Mouse (Mus musculus): ENCODE measurements at regions not wholly inside any gene's neighbourhood (a gene's known extent, or its start where the extent isn't known, plus 50 kb on each side); places are given as distances from the start of the nearest gene placed in this dataset.
A peak's percentile ranks its signal among the peaks of the same experiment; 100 is the strongest.

DNA sequence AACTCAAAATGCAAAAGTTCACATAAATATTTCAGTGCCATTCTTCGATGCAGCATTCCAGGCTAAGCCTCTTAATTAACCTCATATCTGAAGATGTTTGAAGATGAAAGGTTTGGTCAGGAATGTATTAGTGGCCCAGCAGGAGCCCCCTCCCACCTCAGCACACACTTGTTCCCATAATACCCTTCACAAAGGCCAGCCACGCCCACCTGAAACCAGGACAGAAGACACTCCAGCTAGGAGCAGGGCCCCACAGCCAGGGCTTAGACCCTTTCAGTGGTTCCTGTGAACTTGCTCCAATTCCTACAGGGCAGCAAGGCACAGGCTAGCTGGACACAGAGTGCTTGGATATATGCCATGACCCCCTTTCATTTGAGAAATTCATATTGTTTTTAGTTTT, 74.6 kb upstream of the Pcsk6 start:
- DNase-seq (ENCODE audit: low spot score), result peak; percentile 20
- no peak overlapping the region for H3K27ac ChIP-seq (replicated peaks; ENCODE audit: low read depth, low read length)
- H3K4me1 ChIP-seq (ENCODE audit: control insufficient read depth, insufficient read depth, low read length), result no peaks in the 10 kb centered on the region
- no peak overlapping the region for H3K4me3 ChIP-seq (ENCODE audit: low read depth, low read length)
- WGBS, result 53% methylated on average over 2 of the region's 2 CpGs
- H3K9ac ChIP-seq (replicated peaks; ENCODE audit: low read length), result no peak overlapping the region
- no peaks in the 10 kb centered on the region for H3K27me3 ChIP-seq (ENCODE audit: control insufficient read depth, insufficient read depth, low read length)
- H3K4me2 ChIP-seq (ENCODE audit: low read depth, low read length), result no peak overlapping the region
- H3K36me3 ChIP-seq (replicated peaks; ENCODE audit: control insufficient read depth, insufficient read depth, low read depth, low read length), result no peaks in the 10 kb centered on the region
- no peak for ATAC-seq (replicated peaks; ENCODE audit: insufficient number of reproducible peaks, low FRiP score, low TSS enrichment, low read depth)
- H3K9me3 ChIP-seq (replicated peaks; ENCODE audit: control insufficient read depth, low read length), result no peaks in the 10 kb centered on the region

DNA sequence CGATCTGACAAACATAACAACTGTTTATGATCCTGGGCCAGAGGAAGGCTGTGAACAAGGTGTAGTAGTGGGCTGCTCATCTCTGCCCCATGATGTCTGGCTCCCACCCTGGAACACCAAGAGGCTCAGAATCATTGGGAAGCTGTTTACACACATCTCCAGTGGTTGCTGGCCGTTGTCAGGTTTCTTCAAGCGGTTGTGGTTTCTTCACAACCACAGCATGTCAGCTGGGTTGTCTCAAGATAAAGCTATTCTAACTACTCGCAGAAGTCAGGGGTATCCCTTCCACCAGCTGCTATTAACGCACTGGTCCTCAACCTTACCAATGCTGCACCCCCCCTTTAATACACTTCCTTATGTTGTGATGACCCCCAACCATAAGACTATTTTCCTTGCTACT, 73.7 kb upstream of the Pcsk6 start:
- no peaks in the 10 kb centered on the region for H3K9me3 ChIP-seq (replicated peaks; ENCODE audit: control insufficient read depth, low read length)
- H3K4me3 ChIP-seq (ENCODE audit: low read depth, low read length), result no peak overlapping the region
- 91% methylated on average over 5 of the region's 5 CpGs for WGBS
- no peak overlapping the region for H3K4me2 ChIP-seq (ENCODE audit: low read depth, low read length)
- H3K27ac ChIP-seq (replicated peaks; ENCODE audit: low read depth, low read length), result no peak overlapping the region
- H3K9ac ChIP-seq (replicated peaks; ENCODE audit: low read length), result no peak overlapping the region
- ATAC-seq (replicated peaks; ENCODE audit: insufficient number of reproducible peaks, low FRiP score, low TSS enrichment, low read depth) (no peak), DNase-seq (ENCODE audit: low spot score) (no peak)
- H3K4me1 ChIP-seq (ENCODE audit: control insufficient read depth, insufficient read depth, low read length), result no peaks in the 10 kb centered on the region
- H3K27me3 ChIP-seq (ENCODE audit: control insufficient read depth, insufficient read depth, low read length), result no peaks in the 10 kb centered on the region
- H3K36me3 ChIP-seq (replicated peaks; ENCODE audit: control insufficient read depth, insufficient read depth, low read depth, low read length), result no peaks in the 10 kb centered on the region

- DNase-seq (ENCODE audit: low spot score), result no peak
- H3K4me2 ChIP-seq (ENCODE audit: low read depth, low read length), result no peak overlapping the region
- ATAC-seq (replicated peaks; ENCODE audit: insufficient number of reproducible peaks, low FRiP score, low TSS enrichment, low read depth), result no peak
These were observed 71.3 kb upstream of the Pcsk6 start for GRCm38 (mm10) chr7:65790264-65790663.

DNA sequence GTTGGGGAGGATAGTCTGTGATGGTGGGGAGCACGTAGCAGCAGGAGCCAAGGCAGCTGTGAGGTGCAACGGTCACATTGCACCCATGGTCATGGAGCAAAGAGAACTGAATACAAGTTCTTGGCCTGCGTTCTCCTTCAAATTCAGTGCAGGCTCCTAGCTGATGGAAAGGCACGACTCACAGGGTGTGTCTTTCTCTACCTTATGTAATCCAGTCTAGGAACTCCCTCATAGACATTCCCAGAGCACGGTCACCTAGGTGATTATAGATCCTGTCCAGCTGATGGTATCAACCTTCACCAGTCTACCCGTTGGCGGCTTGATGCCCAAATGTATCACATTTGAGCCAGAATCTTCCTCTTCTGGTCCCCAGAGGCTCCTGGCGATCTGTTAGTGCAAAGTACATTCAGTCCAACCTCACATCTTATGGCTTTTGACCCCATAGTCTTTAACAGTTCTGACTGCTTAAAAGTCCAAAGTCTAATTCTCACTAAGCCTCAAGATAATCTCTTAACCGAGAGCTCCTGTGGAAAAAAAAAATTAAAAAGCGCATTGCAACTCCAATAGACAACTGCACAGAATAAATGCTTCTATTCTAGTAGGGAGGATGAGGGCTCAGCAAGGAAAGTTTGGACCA, 69.2 kb upstream of the Pcsk6 start:
- 89% methylated on average over 10 of the region's 10 CpGs for WGBS
- ATAC-seq (replicated peaks; ENCODE audit: insufficient number of reproducible peaks, low FRiP score, low TSS enrichment, low read depth) (no peak), DNase-seq (ENCODE audit: low spot score) (no peak)
- Histone ChIP-seq H3K4me1 (ENCODE audit: control insufficient read depth, insufficient read depth, low read length) (no peaks in the 10 kb centered on the region), H3K4me3 (ENCODE audit: low read depth, low read length) (no peak overlapping the region), H3K4me2 (ENCODE audit: low read depth, low read length) (no peak overlapping the region), H3K9ac (replicated peaks; ENCODE audit: low read length) (no peak overlapping the region), H3K36me3 (replicated peaks; ENCODE audit: control insufficient read depth, insufficient read depth, low read depth, low read length) (no peaks in the 10 kb centered on the region), H3K9me3 (replicated peaks; ENCODE audit: control insufficient read depth, low read length) (no peaks in the 10 kb centered on the region), H3K27ac (replicated peaks; ENCODE audit: low read depth, low read length) (no peak overlapping the region), H3K27me3 (ENCODE audit: control insufficient read depth, insufficient read depth, low read length) (no peaks in the 10 kb centered on the region)

More at GRCm38 (mm10) chr7:65790264-65790663, 71.3 kb upstream of the Pcsk6 start:
- Histone ChIP-seq H3K9me3 (replicated peaks; ENCODE audit: control insufficient read depth, low read length) (no peaks in the 10 kb centered on the region), H3K36me3 (replicated peaks; ENCODE audit: control insufficient read depth, insufficient read depth, low read depth, low read length) (no peaks in the 10 kb centered on the region), H3K27ac (replicated peaks; ENCODE audit: low read depth, low read length) (no peak overlapping the region), H3K27me3 (ENCODE audit: control insufficient read depth, insufficient read depth, low read length) (no peaks in the 10 kb centered on the region), H3K4me1 (ENCODE audit: control insufficient read depth, insufficient read depth, low read length) (no peaks in the 10 kb centered on the region), H3K4me3 (ENCODE audit: low read depth, low read length) (no peak overlapping the region), H3K9ac (replicated peaks; ENCODE audit: low read length) (no peak overlapping the region)
- WGBS, result 63% methylated on average over 6 of the region's 6 CpGs

DNA sequence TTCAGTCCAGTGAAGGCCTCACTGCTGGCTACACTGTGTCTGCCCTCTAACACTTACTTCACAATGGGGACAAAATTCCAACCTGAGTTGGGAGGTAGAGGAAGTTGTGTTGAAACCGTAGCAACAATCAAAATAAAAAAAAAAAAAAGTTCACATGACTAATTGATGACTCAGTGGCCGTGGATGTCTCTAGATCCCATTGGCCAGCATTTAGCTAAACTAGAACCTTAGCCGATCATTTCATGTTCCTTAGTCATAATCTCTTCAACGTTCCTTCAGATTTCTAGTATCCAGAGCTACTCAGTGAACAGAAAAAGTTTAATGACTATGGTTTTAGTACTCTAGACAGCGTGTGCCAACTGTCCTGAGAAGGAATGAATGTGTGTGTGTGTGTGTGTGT, 59.2 kb upstream of the Pcsk6 start:
- Histone ChIP-seq H3K27ac (replicated peaks; ENCODE audit: low read depth, low read length) (no peak overlapping the region), H3K9ac (replicated peaks; ENCODE audit: low read length) (no peak overlapping the region), H3K4me2 (ENCODE audit: low read depth, low read length) (no peak overlapping the region), H3K9me3 (replicated peaks; ENCODE audit: control insufficient read depth, low read length) (no peaks in the 10 kb centered on the region), H3K4me1 (ENCODE audit: control insufficient read depth, insufficient read depth, low read length) (no peaks in the 10 kb centered on the region), H3K4me3 (ENCODE audit: low read depth, low read length) (no peak overlapping the region), H3K36me3 (replicated peaks; ENCODE audit: control insufficient read depth, insufficient read depth, low read depth, low read length) (no peaks in the 10 kb centered on the region), H3K27me3 (ENCODE audit: control insufficient read depth, insufficient read depth, low read length) (no peaks in the 10 kb centered on the region)
- WGBS, result 87% methylated on average over 5 of the region's 5 CpGs
- DNase-seq (ENCODE audit: low spot score) (no peak), ATAC-seq (replicated peaks; ENCODE audit: insufficient number of reproducible peaks, low FRiP score, low TSS enrichment, low read depth) (no peak)

DNA sequence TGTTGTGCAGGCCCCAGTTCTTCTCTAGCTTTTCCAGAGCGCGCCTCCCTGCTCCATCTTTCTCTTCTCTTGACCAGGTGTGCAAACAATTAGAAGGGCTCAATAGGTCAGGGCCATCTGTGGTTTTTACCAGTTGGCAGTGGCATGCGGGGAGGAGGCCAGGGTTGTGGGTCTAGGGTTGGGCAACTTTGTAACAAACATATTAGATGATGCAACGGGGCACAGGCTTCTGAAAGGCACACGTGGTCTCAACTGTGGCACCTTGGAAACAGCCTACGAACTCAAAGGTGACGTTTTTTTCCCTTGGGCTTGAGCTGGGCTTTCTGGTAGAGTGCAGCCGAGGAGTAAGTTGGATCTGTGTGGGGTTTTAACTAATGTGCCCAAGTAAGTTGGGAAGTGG, 58.7 kb upstream of the Pcsk6 start:
- Histone ChIP-seq H3K4me1 (ENCODE audit: control insufficient read depth, insufficient read depth, low read length) (no peaks in the 10 kb centered on the region), H3K9ac (replicated peaks; ENCODE audit: low read length) (no peak overlapping the region), H3K36me3 (replicated peaks; ENCODE audit: control insufficient read depth, insufficient read depth, low read depth, low read length) (no peaks in the 10 kb centered on the region), H3K4me3 (ENCODE audit: low read depth, low read length) (no peak overlapping the region), H3K27ac (replicated peaks; ENCODE audit: low read depth, low read length) (no peak overlapping the region), H3K4me2 (ENCODE audit: low read depth, low read length) (no peak overlapping the region), H3K27me3 (ENCODE audit: control insufficient read depth, insufficient read depth, low read length) (no peaks in the 10 kb centered on the region), H3K9me3 (replicated peaks; ENCODE audit: control insufficient read depth, low read length) (no peaks in the 10 kb centered on the region)
- ATAC-seq (replicated peaks; ENCODE audit: insufficient number of reproducible peaks, low FRiP score, low TSS enrichment, low read depth) (no peak), DNase-seq (ENCODE audit: low spot score) (no peak)
- 83% methylated on average over 8 of the region's 8 CpGs for WGBS

DNA sequence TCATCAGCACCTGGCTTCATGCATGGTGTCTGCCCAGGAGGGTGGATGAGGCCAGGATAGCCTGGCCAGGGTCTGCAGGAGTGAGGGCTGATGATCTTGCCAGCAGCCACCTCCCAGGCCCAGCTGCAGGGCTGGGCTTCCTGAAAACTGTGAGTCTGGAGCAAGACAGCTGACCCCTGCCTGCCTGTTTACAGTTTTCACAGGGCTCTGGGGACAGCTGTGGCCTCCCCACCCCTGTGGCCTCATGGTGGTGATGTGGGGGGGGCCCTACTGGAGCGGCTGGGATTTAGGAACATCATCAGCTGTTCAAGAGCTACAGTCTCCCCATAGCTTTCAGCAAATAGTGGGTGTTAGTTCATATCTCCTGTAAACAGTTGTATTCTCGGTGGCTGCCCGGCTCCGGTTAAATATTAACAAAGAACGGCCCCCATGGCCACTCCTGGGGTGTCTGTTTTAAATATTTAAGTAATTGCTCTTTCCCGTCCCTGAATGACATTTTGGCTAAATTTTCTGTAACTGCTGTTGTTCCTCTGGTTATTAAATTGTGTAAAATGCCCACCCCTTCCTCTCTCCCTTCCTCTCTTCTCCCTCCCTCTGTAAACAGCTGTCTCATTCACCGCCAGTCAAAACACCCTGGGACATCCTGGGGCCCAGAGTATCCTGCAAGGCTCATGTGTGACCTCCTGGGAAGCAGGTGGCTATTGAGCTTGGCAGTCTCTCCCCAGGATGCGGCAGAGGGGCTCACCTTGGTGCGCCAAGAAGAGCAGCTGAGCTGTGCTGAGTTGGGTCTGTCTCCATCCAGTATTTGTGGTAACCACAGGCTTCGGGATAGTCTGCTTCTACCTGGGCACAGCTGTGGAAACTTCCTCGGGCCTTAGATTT, 57.9 kb upstream of the Pcsk6 start:
- ATAC-seq (replicated peaks; ENCODE audit: insufficient number of reproducible peaks, low FRiP score, low TSS enrichment, low read depth) (peak; percentile 34; the same call in 1 of the 2 replicates), DNase-seq (ENCODE audit: low spot score) (no peak)
- Histone ChIP-seq H3K36me3 (replicated peaks; ENCODE audit: control insufficient read depth, insufficient read depth, low read depth, low read length) (no peaks in the 10 kb centered on the region), H3K9me3 (replicated peaks; ENCODE audit: control insufficient read depth, low read length) (no peaks in the 10 kb centered on the region), H3K4me1 (ENCODE audit: control insufficient read depth, insufficient read depth, low read length) (no peaks in the 10 kb centered on the region), H3K27me3 (ENCODE audit: control insufficient read depth, insufficient read depth, low read length) (no peaks in the 10 kb centered on the region), H3K4me2 (ENCODE audit: low read depth, low read length) (no peak overlapping the region), H3K27ac (replicated peaks; ENCODE audit: low read depth, low read length) (no peak overlapping the region), H3K9ac (replicated peaks; ENCODE audit: low read length) (no peak overlapping the region), H3K4me3 (ENCODE audit: low read depth, low read length) (no peak overlapping the region)
- 56% methylated on average over 11 of the region's 11 CpGs for WGBS

All from embryonic facial prominence, embryonic 11.5 days (tissue).